Mouse (Mus musculus): Measurements from ENCODE around the gene Scd4.
A peak's percentile ranks its signal among the peaks of the same experiment; 100 is the strongest.
"Not testable (repeated sequence)": the region's sequence is repeated elsewhere in the genome, so short reads cannot be mapped to it uniquely, and the experiment has no call there.

Scd4 gene

GRCm38 (mm10) chr19:44316752-44317315, 16.1 kb upstream of the Scd4 start:
- ATAC-seq (ENCODE audit: low TSS enrichment), result no peak

- no peak for ATAC-seq (ENCODE audit: low TSS enrichment)
These were observed 15.5 kb upstream of the Scd4 start for GRCm38 (mm10) chr19:44317391-44317790.

- no peak for ATAC-seq (ENCODE audit: low TSS enrichment)
These were observed 14.3 kb upstream of the Scd4 start for GRCm38 (mm10) chr19:44318545-44318944.

GRCm38 (mm10) chr19:44320316-44320715, 12.6 kb upstream of the Scd4 start:
- ATAC-seq (ENCODE audit: low TSS enrichment), result no peak

GRCm38 (mm10) chr19:44321201-44321600, 11.7 kb upstream of the Scd4 start:
- no peak for ATAC-seq (ENCODE audit: low TSS enrichment)

GRCm38 (mm10) chr19:44321631-44322030, 11.3 kb upstream of the Scd4 start:
- no peak for ATAC-seq (ENCODE audit: low TSS enrichment)

GRCm38 (mm10) chr19:44329566-44329965, 3.3 kb upstream of the Scd4 start:
- ATAC-seq (ENCODE audit: low TSS enrichment), result no peak

GRCm38 (mm10) chr19:44331128-44331527, 1.8 kb upstream of the Scd4 start:
- ATAC-seq (ENCODE audit: low TSS enrichment), result not testable (repeated sequence)

- no peak for ATAC-seq (ENCODE audit: low TSS enrichment)
These were observed 981 bp upstream of the Scd4 start for GRCm38 (mm10) chr19:44331911-44332310.

- ATAC-seq (ENCODE audit: low TSS enrichment), result peak; percentile 71
These were observed 566 bp upstream of the Scd4 start for GRCm38 (mm10) chr19:44332326-44332725.

GRCm38 (mm10) chr19:44333991-44334390, 1.1 kb downstream of the Scd4 start:
- no peak for ATAC-seq (ENCODE audit: low TSS enrichment)

- ATAC-seq (ENCODE audit: low TSS enrichment), result peak; percentile 63
These were observed 3.2 kb downstream of the Scd4 start for GRCm38 (mm10) chr19:44335876-44336662.

GRCm38 (mm10) chr19:44349689-44350088, 16.8 kb downstream of the Scd4 start:
- no peak for ATAC-seq (ENCODE audit: low TSS enrichment)

GRCm38 (mm10) chr19:44351756-44352155, 18.9 kb downstream of the Scd4 start:
- no peak for ATAC-seq (ENCODE audit: low TSS enrichment)

GRCm38 (mm10) chr19:44358700-44359099, 25.8 kb downstream of the Scd4 start:
- no peak for ATAC-seq (ENCODE audit: low TSS enrichment)

- peak; percentile 88 for ATAC-seq (ENCODE audit: low TSS enrichment)
These were observed 30.6 kb downstream of the Scd4 start for GRCm38 (mm10) chr19:44363529-44363928.

GRCm38 (mm10) chr19:44364029-44364428, 31.1 kb downstream of the Scd4 start:
- ATAC-seq (ENCODE audit: low TSS enrichment), result no peak

- ATAC-seq (ENCODE audit: low TSS enrichment), result no peak
These were observed 32.8 kb downstream of the Scd4 start for GRCm38 (mm10) chr19:44365733-44366132.

GRCm38 (mm10) chr19:44367076-44367475, 34.2 kb downstream of the Scd4 start:
- not testable (repeated sequence) for ATAC-seq (ENCODE audit: low TSS enrichment)

GRCm38 (mm10) chr19:44369371-44369770, 36.5 kb downstream of the Scd4 start:
- ATAC-seq (ENCODE audit: low TSS enrichment), result no peak

GRCm38 (mm10) chr19:44370231-44370630, 37.3 kb downstream of the Scd4 start:
- ATAC-seq (ENCODE audit: low TSS enrichment), result no peak

- ATAC-seq (ENCODE audit: low TSS enrichment), result peak; percentile 91
These were observed 40.1 kb downstream of the Scd4 start for GRCm38 (mm10) chr19:44372969-44373368.

GRCm38 (mm10) chr19:44376511-44376951, 43.6 kb downstream of the Scd4 start:
- no peak for ATAC-seq (ENCODE audit: low TSS enrichment)

All from frontal cortex, adult (tissue).